Comparison of ENCODE assay signal across 9 mouse cellular contexts in genomic region chr9:65404331-65405183, GRCm38 (mm10). TPM values are rescaled to one million over a fixed set of nuclear protein-coding genes. Genes with fewer than 3 reads are reported as not detected.
A peak's percentile ranks its signal among the peaks of the same experiment; 100 is the strongest.
DNase-seq lines count a peak whose midpoint lies in the region; ATAC-seq and TF ChIP-seq lines count a peak whose summit lies in the region.
"Had no signal": no experiment of that assay in that cellular context is flagged by ENCODE, and none has a peak within 500 bp of the region (broad histone marks: within the 10 kb centered on the region; RNA-seq: fewer than 3 reads in every experiment).

No protein-coding gene starts in this region.

- peak; percentile 33; the same call in 1 of the 2 replicates for TF ChIP-seq CTCF in lung, embryonic 14.5 days (IDR thresholded peaks at IDR 0.05; ENCODE audit: low read depth)

- peak; percentile 90 to 91 for DNase-seq in heart, adult 18-20 months
- DNase-seq in adrenal gland, postnatal 4 days (ENCODE audit: low spot score in 2 of 2) = peak; percentile 42 to 63
- peak; percentile 77 to 82 for DNase-seq in gastrocnemius, adult 8-10 months (ENCODE audit: low spot score in 2 of 2)
- DNase-seq in kidney, postnatal 10 days = peak; percentile 90
- DNase-seq in lung, embryonic 14.5 days = peak; percentile 97
- DNase-seq in testis, postnatal 14 days (ENCODE audit: low spot score) = peak; percentile 61
- DNase-seq in ovary, postnatal 14 days (ENCODE audit: low spot score) = no peak

- no peaks in the 10 kb centered on the region for H3K27me3 ChIP-seq in heart, embryonic 11.5 days (ENCODE audit: control insufficient read depth, insufficient read depth, low read length)
- no peaks in the 10 kb centered on the region for H3K27me3 ChIP-seq in lung, embryonic 14.5 days (ENCODE audit: insufficient read depth, low read length)

- H3K9me3 ChIP-seq in heart, embryonic 11.5 days (replicated peaks; ENCODE audit: control insufficient read depth, low read length) = no peaks in the 10 kb centered on the region
- no peaks in the 10 kb centered on the region for H3K9me3 ChIP-seq in lung, embryonic 14.5 days (ENCODE audit: low read depth, low read length)

- no peak overlapping the region for H3K9ac ChIP-seq in heart, embryonic 11.5 days (ENCODE audit: low read depth, low read length)
- H3K9ac ChIP-seq in lung, embryonic 14.5 days = no peak overlapping the region; the same call in 1 of the 2 replicates

- ATAC-seq in heart, embryonic 11.5 days (replicated peaks; ENCODE audit: insufficient number of reproducible peaks, low FRiP score, low TSS enrichment) = no peak
- peak; percentile 79 for ATAC-seq in lung, embryonic 14.5 days (ENCODE audit: insufficient read depth)

- H3K27ac ChIP-seq in heart, embryonic 11.5 days (ENCODE audit: low read depth, low read length) = no peak overlapping the region
- H3K27ac ChIP-seq in lung, embryonic 14.5 days (ENCODE audit: low read depth) = peak overlapping the region; percentile 88

- H3K4me3 ChIP-seq in heart, embryonic 11.5 days (ENCODE audit: low read depth, low read length) = no peak overlapping the region
- H3K4me3 ChIP-seq in lung, embryonic 14.5 days (ENCODE audit: low read depth, low read length) = no peak overlapping the region
- H3K4me3 ChIP-seq: erythroblast, embryonic 14.5 days had no signal

- no peaks in the 10 kb centered on the region; the same call in 1 of the 2 replicates for H3K4me1 ChIP-seq in heart, embryonic 11.5 days (ENCODE audit: control insufficient read depth, insufficient read depth, low read length)
- H3K4me1 ChIP-seq in lung, embryonic 14.5 days (ENCODE audit: insufficient read depth) = peaks cover 8% of the 10 kb centered on the region; the same call in 1 of the 2 replicates

- H3K36me3 ChIP-seq in heart, embryonic 11.5 days (ENCODE audit: control insufficient read depth, insufficient read depth, low read length) = no peaks in the 10 kb centered on the region
- peaks cover 4% of the 10 kb centered on the region; the same call in 1 of the 2 replicates for H3K36me3 ChIP-seq in lung, embryonic 14.5 days (ENCODE audit: insufficient read depth)

- 54% methylated on average over 15 of the region's 15 CpGs for WGBS in heart, embryonic 11.5 days (ENCODE audit: insufficient replicate concordance)
- WGBS in lung, embryonic 14.5 days = 43% methylated on average over 15 of the region's 15 CpGs

- no peak overlapping the region for H3K4me2 ChIP-seq in heart, embryonic 11.5 days
- H3K4me2 ChIP-seq in lung, embryonic 14.5 days = peak overlapping the region; percentile 41; the same call in 1 of the 2 replicates

RNA-seq across cellular contexts. Expression of gene Rasl12, which starts 6.3 kb away (rescaled TPM):
- 1 to 10 TPM; 5.6 to 6.4 TPM for total RNA-seq in heart, adult 18-20 months (2021)
- polyA plus RNA-seq in heart, embryonic 11.5 days (2014; fragmentation: Nextera tagmentation; extraction: Ambion mirVana) = 2.2 and 2.5 TPM in 2 replicates
- total RNA-seq in adrenal gland, postnatal 4 days (2021) = 10 to 100 TPM; 12.3 to 13.7 TPM
- 1 to 10 TPM; 2.1 to 3.8 (median 2.2) TPM for total RNA-seq in gastrocnemius, adult 8-10 months (2022)
- 48.8 TPM in 2 replicates for polyA plus RNA-seq in lung, embryonic 14.5 days (2014; fragmentation: Nextera tagmentation; extraction: Ambion mirVana)

RNA-seq across cellular contexts. Expression of gene Kbtbd13, which starts 13.1 kb away (rescaled TPM):
- 1 to 10 TPM; 1.5 to 1.6 TPM for total RNA-seq in heart, adult 18-20 months (2021)
- 0.94 and 2.1 TPM in 2 replicates for polyA plus RNA-seq in heart, embryonic 11.5 days (2014; fragmentation: Nextera tagmentation; extraction: Ambion mirVana)
- total RNA-seq in adrenal gland, postnatal 4 days (2021) = 1 to 10 TPM in 1 of 2 experiments, under 1 TPM in 1; 0.99 to 1.0 TPM
- 10 to 100 TPM in 3 of 4 experiments, 1 to 10 TPM in 1; 9.8 to 12.3 (median 11.4) TPM for total RNA-seq in gastrocnemius, adult 8-10 months (2022)
- 4.2 and 4.5 TPM in 2 replicates for polyA plus RNA-seq in lung, embryonic 14.5 days (2014; fragmentation: Nextera tagmentation; extraction: Ambion mirVana)
- polyA plus RNA-seq: erythroblast, embryonic 14.5 days had no signal

RNA-seq across cellular contexts. Expression of gene Slc51b, which starts 18.2 kb away (rescaled TPM):
- not detected for total RNA-seq in heart, adult 18-20 months (2021)
- polyA plus RNA-seq in heart, embryonic 11.5 days (2014; fragmentation: Nextera tagmentation; extraction: Ambion mirVana) = not detected in 2 replicates
- 1 to 10 TPM; 1.4 to 2.4 TPM for total RNA-seq in adrenal gland, postnatal 4 days (2021)
- not detected for total RNA-seq in gastrocnemius, adult 8-10 months (2022)
- polyA plus RNA-seq in lung, embryonic 14.5 days (2014; fragmentation: Nextera tagmentation; extraction: Ambion mirVana) = not detected in 2 replicates
- polyA plus RNA-seq: erythroblast, embryonic 14.5 days had no signal

RNA-seq across cellular contexts. Expression of gene Mtfmt, which starts 31.0 kb away (rescaled TPM):
- total RNA-seq in heart, adult 18-20 months (2021) = 1 to 10 TPM; 6.3 to 6.9 TPM
- polyA plus RNA-seq in heart, embryonic 11.5 days (2014; fragmentation: Nextera tagmentation; extraction: Ambion mirVana) = 13.6 and 15.3 TPM in 2 replicates
- 10 to 100 TPM; 18.1 to 20.4 TPM for total RNA-seq in adrenal gland, postnatal 4 days (2021)
- 1 to 10 TPM; 4.2 to 6.2 (median 5.3) TPM for total RNA-seq in gastrocnemius, adult 8-10 months (2022)
- polyA plus RNA-seq in lung, embryonic 14.5 days (2014; fragmentation: Nextera tagmentation; extraction: Ambion mirVana) = 19.4 and 21.2 TPM in 2 replicates

RNA-seq across cellular contexts. Expression of gene Ubap1l, which starts 43.7 kb away (rescaled TPM):
- not detected for total RNA-seq in heart, adult 18-20 months (2021)
- polyA plus RNA-seq in heart, embryonic 11.5 days (2014; fragmentation: Nextera tagmentation; extraction: Ambion mirVana) = 0.23 and 0.73 TPM in 2 replicates
- under 1 TPM; 0.67 to 0.68 TPM for total RNA-seq in adrenal gland, postnatal 4 days (2021)
- total RNA-seq in gastrocnemius, adult 8-10 months (2022) = under 1 TPM in 3 of 4 experiments, not detected in 1; 0.31 to 0.52 (median 0.46) TPM
- 0.24 and 0.61 TPM in 2 replicates for polyA plus RNA-seq in lung, embryonic 14.5 days (2014; fragmentation: Nextera tagmentation; extraction: Ambion mirVana)

Comparison
In these comparisons a context has a peak if more than half of its experiments do, and no peak if none do; other contexts are left out.
1. RNA of gene Kbtbd13, which starts 13.1 kb away (total RNA-seq): 9.8 to 12.3 TPM in gastrocnemius, adult 8-10 months; 1.5 to 1.6 TPM in heart, adult 18-20 months and 0.99 to 1.0 TPM in adrenal gland, postnatal 4 days; every median in the first group is over 4 times any median in the second.